Mouse (Mus musculus): Measurements from ENCODE around the gene Sec61g.
A peak's percentile ranks its signal among the peaks of the same experiment; 100 is the strongest.
"Not testable (repeated sequence)": the region's sequence is repeated elsewhere in the genome, so short reads cannot be mapped to it uniquely, and the experiment has no call there.

Sec61g gene

GRCm38 (mm10) chr11:16508052-16508654 is at the start of gene Sec61g:
Gene Sec61g, minus strand, starts transcription at chr11:16508484.
- peak; percentile 88 to 89 for DNase-seq (ENCODE audit: low spot score in 2 of 2)

DNA sequence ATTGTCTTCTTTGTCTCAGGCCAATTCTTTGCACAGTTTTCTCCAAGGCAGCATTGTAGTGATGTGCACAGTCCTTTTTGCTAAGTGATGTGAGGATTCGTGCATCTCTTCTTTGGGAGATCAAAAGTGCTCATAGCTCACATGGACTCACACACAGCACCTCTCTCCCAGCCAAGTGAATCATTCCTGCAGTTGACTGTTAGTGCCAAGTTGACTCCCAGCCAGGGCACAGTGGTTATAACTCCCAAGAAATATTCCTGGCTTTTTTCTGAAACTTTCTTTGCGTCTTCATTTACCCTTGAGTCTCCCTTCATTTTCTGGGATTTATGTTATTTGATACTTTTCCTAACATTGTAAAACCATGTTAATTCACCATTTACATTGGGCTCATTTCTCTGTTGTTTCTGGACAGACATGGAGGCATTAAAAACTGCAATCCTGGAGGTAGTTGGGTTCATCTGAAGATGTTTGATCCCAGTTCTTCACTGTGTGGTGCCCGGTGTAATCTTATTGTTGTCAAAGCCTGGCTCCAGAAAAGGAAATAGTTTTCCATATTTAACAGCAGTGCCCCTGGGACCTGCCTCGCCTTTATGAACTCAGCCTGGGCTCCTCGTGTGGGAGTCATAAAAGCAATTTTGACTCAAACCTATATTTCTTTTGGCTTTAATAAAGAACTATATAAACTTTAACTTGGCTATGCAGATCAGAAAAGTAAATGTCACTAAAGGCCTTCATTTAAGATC is 38.3 kb upstream of the Sec61g start:
- DNase-seq (ENCODE audit: low spot score in 2 of 2), result no peak

DNA sequence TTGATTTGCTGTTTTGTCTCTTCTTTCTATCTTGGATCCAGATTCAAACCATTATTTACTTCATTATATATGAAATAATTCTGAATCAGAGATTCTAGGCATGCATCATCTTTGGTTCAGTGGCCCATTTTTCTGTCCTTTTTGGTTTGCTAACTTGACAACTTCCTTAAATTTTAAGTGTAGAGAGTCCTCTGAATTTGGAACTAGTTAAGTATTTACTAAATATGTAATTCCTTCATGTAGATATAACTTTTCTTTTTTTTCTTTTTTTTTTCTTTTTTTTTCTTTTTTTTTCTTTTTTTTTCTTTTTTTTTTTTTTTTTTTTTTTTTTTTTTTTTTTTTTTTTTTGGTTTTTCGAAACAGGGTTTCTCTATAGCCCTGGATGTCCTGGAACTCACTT is 29.1 kb upstream of the Sec61g start:
- DNase-seq (ENCODE audit: low spot score in 2 of 2), result no peak

DNA sequence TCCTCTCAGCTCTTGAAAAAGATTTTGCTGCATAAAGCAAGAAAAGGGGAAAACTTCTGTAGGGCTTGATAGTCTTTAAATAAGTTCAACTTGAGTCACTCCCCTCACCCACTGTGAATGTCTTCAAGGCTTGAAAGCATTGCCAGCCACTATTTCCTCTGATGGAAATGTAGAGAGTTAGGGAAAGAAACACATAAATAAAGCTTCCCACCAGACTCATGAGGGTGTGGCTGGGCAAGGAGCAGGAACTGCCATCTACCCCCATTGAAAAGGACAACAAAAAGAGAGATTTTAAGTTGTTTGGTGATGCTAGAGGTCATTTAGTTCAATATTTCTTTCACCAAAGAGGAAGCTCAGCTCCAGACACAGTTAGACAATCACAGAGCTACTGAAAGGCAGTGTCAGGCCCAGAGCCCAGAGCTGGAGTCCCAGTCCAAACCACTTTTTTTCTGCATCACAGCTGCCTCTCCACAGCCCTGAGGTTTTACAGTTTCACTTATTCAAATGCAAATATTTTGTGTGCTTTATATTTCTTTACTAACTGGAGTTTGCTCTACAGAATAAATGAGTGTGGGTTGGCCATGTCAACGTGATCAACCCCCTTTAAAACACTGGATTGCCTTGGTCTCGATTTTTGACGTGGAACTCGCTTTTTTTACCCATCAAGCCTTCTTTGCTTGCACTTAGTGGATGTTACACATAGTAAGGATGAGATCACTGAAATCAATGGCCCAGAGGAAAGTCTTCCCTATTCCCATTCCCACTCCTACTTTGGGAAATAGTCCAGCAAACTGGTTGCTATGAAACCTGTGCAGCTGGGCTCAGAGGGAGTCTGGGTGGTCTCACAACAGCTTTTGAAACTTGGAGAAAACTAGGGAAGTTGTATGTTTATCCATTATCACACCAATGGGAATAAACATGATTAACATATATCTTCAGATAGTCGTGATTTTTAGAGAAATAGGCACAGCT is 26.6 kb upstream of the Sec61g start:
- no peak for DNase-seq (ENCODE audit: low spot score in 2 of 2)

DNA sequence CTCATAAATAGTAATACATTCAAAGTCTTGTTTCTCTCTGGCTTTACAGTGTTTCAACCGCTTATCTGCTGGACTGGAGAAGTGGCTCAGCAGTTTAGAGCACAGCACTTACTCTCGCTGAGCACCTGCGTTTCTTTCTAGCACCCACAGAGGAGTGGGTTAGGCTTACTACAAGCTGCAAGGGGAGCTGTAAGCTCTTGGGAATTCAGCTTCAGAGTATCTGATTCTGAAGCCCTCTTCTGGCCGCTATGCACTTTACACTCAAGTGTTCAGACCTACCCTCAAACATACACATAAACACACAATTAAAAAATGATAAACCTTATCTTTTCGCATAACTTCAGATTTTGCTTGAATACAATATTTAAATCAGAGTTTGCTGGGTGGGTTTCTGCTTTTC is 24.6 kb upstream of the Sec61g start:
- DNase-seq (ENCODE audit: low spot score in 2 of 2), result no peak

GRCm38 (mm10) chr11:16528909-16529308 is 20.6 kb upstream of the Sec61g start:
- no peak for DNase-seq (ENCODE audit: low spot score in 2 of 2)

DNA sequence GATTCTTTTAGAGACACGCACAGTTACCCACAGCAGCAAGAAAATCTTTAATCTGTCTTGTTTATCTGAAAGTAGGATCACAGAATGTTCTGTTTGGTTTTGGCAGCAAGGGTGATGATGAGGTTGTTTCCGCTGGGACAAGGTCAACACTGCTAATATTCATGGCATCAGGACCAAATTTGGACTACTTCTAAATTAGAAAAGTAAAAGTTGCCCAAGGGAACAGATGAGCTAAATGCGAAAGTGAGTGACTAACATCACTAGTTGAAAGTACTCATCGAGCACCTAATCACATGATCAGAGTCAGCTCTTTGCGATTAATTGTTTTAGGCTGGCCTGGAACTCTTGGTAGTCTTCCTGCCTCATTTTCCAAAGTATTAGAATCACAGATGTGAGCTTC is 20.1 kb upstream of the Sec61g start:
- no peak for DNase-seq (ENCODE audit: low spot score in 2 of 2)

DNA sequence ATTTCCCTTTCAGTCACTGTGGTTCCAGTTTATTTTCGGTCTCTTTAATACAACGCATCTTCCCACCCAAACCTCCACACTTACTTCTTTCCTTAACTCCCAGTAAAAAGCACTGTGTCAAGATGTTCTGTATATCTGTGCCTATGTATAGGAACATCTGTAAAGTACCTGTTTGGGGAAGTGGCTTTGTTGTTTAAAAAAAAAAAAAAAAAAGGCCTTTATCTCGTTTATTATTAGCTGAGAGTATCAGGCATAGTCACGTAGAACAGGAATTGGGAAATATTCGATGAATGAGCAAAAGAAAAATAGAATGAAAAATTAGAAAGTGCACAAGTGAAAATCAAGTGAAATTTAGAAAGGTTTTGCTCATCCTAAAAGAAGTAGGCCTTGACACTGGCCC is 19.5 kb upstream of the Sec61g start:
- DNase-seq (ENCODE audit: low spot score in 2 of 2), result no peak

- no peak for DNase-seq (ENCODE audit: low spot score in 2 of 2)
Measured at GRCm38 (mm10) chr11:16526467-16526866, 18.2 kb upstream of the Sec61g start.

DNA sequence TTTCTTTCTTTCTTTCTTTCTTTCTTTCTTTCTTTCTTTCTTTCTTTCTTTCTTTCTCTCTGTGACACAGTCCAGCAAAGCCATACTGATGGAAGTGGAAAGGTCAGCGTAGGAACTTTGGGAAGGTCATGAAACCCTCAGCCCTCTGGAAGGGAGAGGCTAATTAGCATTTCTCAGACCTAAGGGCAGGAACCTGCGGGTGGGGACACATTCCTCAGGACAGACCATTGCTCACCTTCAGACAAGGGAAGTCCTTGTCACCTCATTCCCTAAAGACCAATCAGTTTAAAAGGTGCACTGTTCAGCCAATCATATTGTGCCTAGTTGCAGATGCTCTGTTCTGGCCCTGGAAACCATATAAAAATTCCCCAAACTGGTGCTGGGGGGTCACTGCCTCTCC is 17.4 kb upstream of the Sec61g start:
- no peak for DNase-seq (ENCODE audit: low spot score in 2 of 2)

DNA sequence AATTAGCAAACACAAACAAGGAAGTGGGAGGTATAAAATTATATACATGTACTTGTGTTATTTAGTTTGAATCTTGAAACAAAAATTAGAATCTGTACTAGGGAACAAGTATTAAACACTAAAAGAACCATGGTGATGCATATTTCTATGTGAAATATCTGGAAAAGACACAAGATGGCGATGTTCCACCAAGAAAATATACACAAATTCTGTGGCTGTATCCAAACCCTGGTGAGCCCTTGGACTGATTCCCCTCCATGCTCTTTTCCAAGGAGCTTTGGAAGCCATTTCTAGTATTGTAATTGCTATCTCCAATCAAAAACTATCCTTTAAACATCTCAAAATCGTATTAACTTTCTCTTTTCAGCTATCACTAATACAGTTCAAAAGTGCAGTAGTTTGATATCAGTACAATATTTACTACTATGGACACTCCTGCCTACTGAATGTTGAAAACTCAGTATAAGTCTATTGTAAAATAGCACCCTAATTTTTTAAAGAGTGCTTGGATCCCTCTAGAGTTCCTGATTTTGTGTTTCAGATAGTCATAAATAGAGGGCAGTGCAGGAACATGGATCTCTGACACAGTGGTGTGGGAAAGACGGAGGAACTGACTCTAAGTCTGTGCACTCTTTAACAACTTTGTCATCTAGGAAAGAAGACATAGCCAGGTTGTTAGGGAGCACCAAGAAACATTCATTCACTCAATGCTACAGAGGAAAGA is 16.8 kb upstream of the Sec61g start:
- no peak for DNase-seq (ENCODE audit: low spot score in 2 of 2)

DNA sequence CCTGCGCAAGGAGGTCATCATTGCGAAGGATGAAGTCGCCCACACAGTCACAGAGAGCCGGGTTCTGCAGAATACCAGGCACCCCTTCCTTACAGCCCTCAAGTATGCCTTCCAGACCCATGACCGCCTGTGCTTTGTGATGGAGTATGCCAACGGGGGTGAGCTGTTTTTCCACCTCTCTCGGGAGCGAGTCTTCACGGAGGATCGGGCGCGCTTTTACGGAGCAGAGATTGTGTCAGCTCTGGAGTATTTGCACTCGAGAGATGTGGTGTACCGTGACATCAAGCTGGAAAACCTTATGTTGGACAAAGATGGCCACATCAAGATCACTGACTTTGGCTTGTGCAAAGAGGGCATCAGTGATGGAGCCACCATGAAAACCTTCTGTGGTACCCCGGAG is 6.8 kb upstream of the Sec61g start:
- DNase-seq (ENCODE audit: low spot score in 2 of 2), result not testable (repeated sequence)

GRCm38 (mm10) chr11:16514221-16514620 is 5.9 kb upstream of the Sec61g start:
- DNase-seq (ENCODE audit: low spot score in 2 of 2), result not testable (repeated sequence)

DNA sequence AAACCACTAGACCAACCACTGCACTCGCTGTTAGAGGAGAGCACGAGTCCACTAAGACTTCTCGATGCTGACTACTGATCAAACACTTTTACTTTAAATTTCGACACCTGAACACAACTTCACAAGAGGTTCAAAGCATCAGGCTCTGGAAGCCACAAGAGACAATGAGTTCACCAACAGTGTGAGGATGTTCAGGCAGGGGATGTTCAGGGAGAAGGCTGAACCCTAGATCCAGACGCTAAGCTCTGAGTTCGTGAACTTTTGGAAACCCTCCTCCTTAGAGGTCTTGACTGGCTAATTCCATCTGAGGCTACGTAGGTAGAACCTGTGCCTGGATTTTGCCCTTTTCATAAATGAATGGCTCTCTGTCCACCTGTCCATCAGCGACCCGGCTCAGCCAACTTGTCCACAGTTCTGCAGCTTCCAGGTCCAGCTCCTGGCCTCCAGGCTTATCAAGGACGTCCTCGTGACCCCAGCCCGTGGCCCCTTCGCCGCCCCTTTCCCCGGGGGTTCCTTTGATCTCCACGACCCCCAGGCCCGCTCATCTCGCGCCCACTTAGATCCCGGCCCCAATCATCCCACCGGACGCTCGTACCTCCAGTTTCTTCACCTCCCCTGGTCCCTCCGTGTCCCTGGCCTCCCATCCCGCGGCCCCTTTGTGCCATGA is 766 bp downstream of the Sec61g start:
- peak in 1 of 2 experiments; percentile 20 for DNase-seq (ENCODE audit: low spot score in 2 of 2)

GRCm38 (mm10) chr11:16505999-16506398 is 2.3 kb downstream of the Sec61g start:
- DNase-seq (ENCODE audit: low spot score in 2 of 2), result no peak

DNA sequence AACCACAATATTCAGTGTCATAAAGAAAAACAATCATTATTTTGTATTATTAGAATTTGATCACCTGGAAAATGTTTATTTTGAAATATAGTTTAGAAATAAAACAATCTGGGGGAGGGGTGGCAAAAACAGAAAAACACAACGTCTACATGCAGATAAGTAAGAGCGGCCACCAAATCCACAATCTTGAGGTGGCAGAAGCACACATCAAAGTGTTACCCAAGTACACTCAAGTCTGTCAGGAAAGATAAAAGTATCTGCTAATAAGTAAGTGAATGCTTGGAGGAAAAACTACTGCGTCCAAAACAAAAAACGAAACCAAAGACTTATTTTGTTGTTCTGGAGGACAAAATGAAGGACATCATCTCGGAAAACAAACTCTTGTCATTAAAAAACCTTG is 5.1 kb downstream of the Sec61g start:
- no peak for DNase-seq (ENCODE audit: low spot score in 2 of 2)

DNA sequence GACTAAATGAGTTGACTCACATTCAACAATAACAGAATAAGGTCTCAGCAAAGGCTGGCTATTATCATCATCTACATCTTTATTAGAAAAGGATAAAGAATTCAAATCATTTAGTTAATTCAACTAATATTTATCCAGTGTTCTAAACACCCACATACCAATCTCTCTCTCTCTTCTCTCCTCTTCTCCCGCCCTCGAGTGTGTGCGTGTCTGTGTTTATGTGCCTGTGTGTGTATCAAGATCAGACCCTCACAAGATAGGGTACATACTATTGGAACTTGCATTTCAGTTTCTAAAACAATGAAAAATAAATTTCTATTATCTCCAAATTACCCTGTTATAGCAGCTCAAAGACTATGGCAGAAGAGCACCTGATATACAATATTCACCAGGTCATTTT is 5.5 kb downstream of the Sec61g start:
- DNase-seq (ENCODE audit: low spot score in 2 of 2), result no peak

DNA sequence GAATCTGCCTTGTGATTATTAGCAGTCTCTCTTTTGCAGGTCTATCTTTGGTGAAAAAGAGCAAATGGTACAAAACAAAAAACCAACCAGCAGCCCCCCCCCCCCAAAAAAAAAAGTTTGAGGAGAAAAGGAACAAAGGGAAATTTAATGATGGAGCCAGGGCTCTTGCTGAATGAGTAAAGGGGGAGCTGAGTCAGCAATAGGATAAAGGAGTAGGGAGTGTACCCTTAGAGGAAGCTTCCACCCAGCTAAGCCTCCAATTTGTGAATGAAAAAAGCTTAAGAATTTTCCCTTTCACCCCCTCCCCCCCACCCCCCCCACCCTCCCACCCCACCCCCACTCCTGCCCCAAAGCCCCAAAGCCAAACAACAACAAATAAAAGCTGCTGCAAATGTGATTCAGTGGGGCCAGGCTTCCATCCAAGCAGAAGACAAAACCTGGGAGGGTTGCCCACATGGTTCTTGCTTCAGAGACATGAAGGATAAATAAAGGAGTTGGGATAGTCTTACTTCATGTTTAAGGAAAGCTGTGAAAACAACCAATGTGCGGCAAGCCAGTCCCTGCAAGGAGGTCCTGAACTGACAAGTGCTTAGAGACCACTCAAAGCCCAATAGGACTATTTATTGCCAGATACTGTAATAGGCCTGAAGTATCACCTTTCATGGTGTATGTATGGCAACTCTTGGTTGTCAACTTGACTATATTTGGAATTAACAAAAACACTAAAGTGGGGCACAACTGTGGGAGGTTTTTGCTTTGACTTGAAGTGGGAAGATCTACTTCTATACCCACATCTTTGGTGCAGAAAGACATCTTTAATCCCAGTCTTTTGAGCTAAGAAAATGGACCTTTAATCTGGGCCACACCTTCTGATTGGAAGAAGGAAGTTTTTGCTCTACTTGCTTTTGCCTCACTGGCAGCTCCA is 9.3 kb downstream of the Sec61g start:
- no peak for DNase-seq (ENCODE audit: low spot score in 2 of 2)
